Mouse (Mus musculus) hindbrain, embryonic 14.5 days (tissue): ENCODE results near the gene Trappc12. TPM values are rescaled to one million over a fixed set of nuclear protein-coding genes. Genes with fewer than 3 reads are reported as not detected.

Experiments
- ATAC-seq: fragments of 200-750 bp; cut with Nextera tagmentation; 2 replicates; pipeline ENCODE4 v1.8.0; 2017; ENCODE audit warnings: moderate number of reproducible peaks, mild to moderate bottlenecking, moderate TSS enrichment, moderate library complexity; ENCODE audit not compliant: low FRiP score
- DNase-seq: peaks from one replicate; pipeline ENCODE4 v3.0.0-alpha.2; 2015; ENCODE audit warnings: low spot score
- H3K27ac ChIP-seq: fragments of 300-500 bp; sonication (generic); 2 replicates; pipeline ENCODE4 v1.5.1; 2014; ENCODE audit warnings: mild to moderate bottlenecking, moderate library complexity
- H3K27me3 ChIP-seq: fragments of 300-500 bp; sonication (generic); 2 replicates; pipeline ENCODE4 v1.6.1; 2014; ENCODE audit warnings: mild to moderate bottlenecking, low read length, mixed read lengths; ENCODE audit not compliant: control insufficient read depth, insufficient read depth
- H3K36me3 ChIP-seq: fragments of 300-500 bp; sonication (generic); replicated peaks from 2 replicates; pipeline ENCODE4 v1.6.1; 2014; ENCODE audit not compliant: control insufficient read depth, insufficient read depth
- H3K4me1 ChIP-seq: fragments of 300-500 bp; sonication (generic); replicated peaks from 2 replicates; pipeline ENCODE4 v1.6.1; 2014; ENCODE audit warnings: antibody characterized with exemption, low read length, mixed read lengths; ENCODE audit not compliant: control insufficient read depth, insufficient read depth
- H3K4me2 ChIP-seq: fragments of 300-500 bp; sonication (generic); replicated peaks from 2 replicates; pipeline ENCODE4 v1.6.1; 2014; ENCODE audit warnings: mild to moderate bottlenecking, moderate library complexity
- H3K4me3 ChIP-seq: fragments of 300-500 bp; sonication (generic); replicated peaks from 2 replicates; pipeline ENCODE4 v1.5.1; 2014; ENCODE audit warnings: mild to moderate bottlenecking, low read length
- H3K9ac ChIP-seq: fragments of 300-500 bp; sonication (generic); 2 replicates; pipeline ENCODE4 v1.6.1; 2014
- H3K9me3 ChIP-seq: fragments of 300-500 bp; sonication (generic); 2 replicates; pipeline ENCODE4 v1.6.1; 2016; ENCODE audit warnings: low read length; ENCODE audit not compliant: control insufficient read depth
- WGBS: fragments of 180-500 bp; shearing (Covaris S2); extraction: QIAGEN DNeasy Blood & Tissue Kit; methylation state at CpG from one replicate; pipeline ENCODE4 v1.1.7; 2014; 5-methylcytosine and 5-hydroxymethylcytosine counted together
- polyA plus RNA-seq: library from polyadenylated mRNA; unstranded; fragments of >200 nt; fragmentation: Nextera tagmentation; extraction: Ambion mirVana; gene quantifications from 2 replicates; pipeline ENCODE4 v1.2.1, GENCODE M21; 2014

Trappc12 gene
- polyA plus RNA-seq, 1 experiment from 2014 or later = 41.3 TPM

DNA sequence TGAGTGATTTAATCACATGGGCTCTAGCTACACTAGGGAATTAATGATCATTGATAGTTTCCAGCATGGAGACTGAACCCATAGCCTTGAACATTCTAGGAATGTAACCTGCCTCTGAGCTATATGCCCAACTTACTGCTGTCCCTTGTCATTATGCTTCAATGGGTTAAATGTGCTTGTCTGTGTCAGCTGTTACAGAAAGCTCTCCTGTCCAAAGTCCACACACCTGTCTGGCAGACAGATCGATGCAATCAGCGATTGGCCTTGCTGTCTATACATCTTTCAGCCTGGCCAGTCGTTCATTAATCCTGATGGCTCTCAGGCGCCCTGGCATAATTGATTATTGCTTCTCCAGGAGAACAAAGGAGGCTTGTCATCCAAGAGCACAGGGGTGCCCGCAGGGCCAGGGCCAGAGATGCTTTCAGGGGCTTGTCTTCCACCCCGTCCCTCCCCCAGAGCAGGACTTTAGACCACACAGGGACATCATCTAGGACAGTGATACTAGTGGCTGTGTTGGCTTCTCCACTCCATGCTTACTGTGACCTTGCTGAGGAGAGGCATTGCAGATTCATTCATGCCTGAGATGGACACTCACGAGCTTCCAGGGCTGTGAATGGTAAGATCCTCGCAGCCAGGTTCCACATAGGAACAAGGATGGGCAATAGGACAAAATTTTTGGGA lies 63.9 kb downstream of the Trappc12 start:
- WGBS = 44% methylated on average over 8 of the region's 8 CpGs
- Histone ChIP-seq H3K27me3 (no peaks in the 10 kb centered on the region), H3K4me2 (no peak overlapping the region), H3K4me3 (no peak overlapping the region), H3K27ac (peak overlapping the region; percentile 64; the same call in 1 of the 2 replicates), H3K9ac (no peak overlapping the region), H3K9me3 (no peaks in the 10 kb centered on the region), H3K36me3 (peaks cover 22% of the 10 kb centered on the region), H3K4me1 (0 out of 2 replicates have a peak, but pooled peaks cover 3% of the 10 kb centered on the region)
- ATAC-seq (peak; percentile 27; the same call in 1 of the 2 replicates), DNase-seq (no peak)

- no peaks in the 10 kb centered on the region for H3K27me3 ChIP-seq
- H3K4me1 ChIP-seq = 0 out of 2 replicates have a peak, but pooled peaks cover 3% of the 10 kb centered on the region
- ATAC-seq (no peak), DNase-seq (no peak)
- H3K4me2 ChIP-seq = no peak overlapping the region
- no peak overlapping the region for H3K4me3 ChIP-seq
- no peak overlapping the region for H3K9ac ChIP-seq
- no peaks in the 10 kb centered on the region for H3K9me3 ChIP-seq
- WGBS = 74% methylated on average over 3 of the region's 3 CpGs
- peaks cover 18% of the 10 kb centered on the region for H3K36me3 ChIP-seq
- H3K27ac ChIP-seq = 0 out of 2 replicates have a peak overlapping the region, but pooled peaks have one; percentile 43
These were observed 64.5 kb downstream of the Trappc12 start for GRCm38 (mm10) chr12:28685771-28686170.

GRCm38 (mm10) chr12:28684674-28685073 lies 65.6 kb downstream of the Trappc12 start:
- Histone ChIP-seq H3K9me3 (no peaks in the 10 kb centered on the region), H3K4me3 (no peak overlapping the region), H3K4me1 (0 out of 2 replicates have a peak, but pooled peaks cover 3% of the 10 kb centered on the region), H3K36me3 (peaks cover 8% of the 10 kb centered on the region; the same call in 1 of the 2 replicates), H3K27me3 (no peaks in the 10 kb centered on the region), H3K4me2 (no peak overlapping the region), H3K27ac (no peak overlapping the region), H3K9ac (no peak overlapping the region)
- WGBS = 100% methylated on average over 1 of the region's 1 CpGs
- no peak for ATAC-seq
- DNase-seq = no peak

GRCm38 (mm10) chr12:28675925-28676209 lies 74.4 kb downstream of the Trappc12 start:
- no peak for DNase-seq
- Histone ChIP-seq H3K9ac (peak overlapping the region; percentile 67), H3K4me2 (peak overlapping the region; percentile 57), H3K4me1 (peaks cover 8% of the 10 kb centered on the region), H3K4me3 (peak overlapping the region; percentile 42), H3K36me3 (no peaks in the 10 kb centered on the region), H3K27ac (peak overlapping the region; percentile 95), H3K9me3 (no peaks in the 10 kb centered on the region), H3K27me3 (no peaks in the 10 kb centered on the region)
- no peak for ATAC-seq
- 68% methylated on average over 5 of the region's 5 CpGs for WGBS

DNA sequence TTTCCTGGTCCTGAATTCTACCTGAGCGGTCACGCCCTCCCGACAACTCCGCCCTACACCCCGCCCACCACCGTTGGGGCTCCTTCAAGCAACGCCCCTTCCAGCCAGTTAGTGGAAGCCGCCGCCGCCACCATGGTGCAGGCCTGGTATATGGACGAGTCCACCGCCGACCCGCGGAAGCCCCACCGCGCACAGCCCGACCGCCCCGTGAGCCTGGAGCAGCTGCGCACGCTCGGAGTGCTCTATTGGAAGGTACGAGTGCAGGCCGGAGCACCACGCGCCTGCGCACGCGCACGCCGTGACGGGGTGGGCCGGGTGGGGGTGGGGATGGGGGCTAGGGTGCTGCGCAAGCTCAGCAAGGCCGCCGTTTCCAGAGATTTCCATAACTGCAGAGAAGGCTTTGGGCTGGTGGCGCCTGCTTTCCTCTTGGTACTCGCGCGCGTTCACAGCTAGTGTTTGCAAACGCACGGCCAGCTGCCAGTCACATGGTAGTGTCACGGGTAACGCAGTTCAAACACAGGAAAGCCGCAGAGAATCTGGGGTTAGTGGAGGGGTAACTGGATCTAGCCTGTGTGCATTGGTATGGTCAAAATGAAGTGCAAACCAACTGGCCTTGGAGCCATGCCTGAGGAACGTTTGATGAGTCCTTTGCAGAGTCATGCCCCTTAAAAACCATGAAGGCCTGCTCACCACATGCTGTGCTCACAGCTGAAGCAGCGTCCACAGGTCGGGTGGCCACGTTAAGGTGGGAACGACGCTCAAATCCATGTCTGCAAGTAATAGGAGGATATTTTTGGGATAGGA lies 74.9 kb downstream of the Trappc12 start, which contains the start of gene Adi1:
Adi1 (plus strand) TSS at position 111 of the 804 bp plus-strand sequence.
- ATAC-seq (peak; percentile 97), DNase-seq (peak; percentile 88)
- Histone ChIP-seq H3K4me3 (peak within 1 kb of the TSS; percentile 42), H3K36me3 (no peaks in the 10 kb centered on the region), H3K4me1 (peaks cover 8% of the 10 kb centered on the region), H3K9ac (peak within 1 kb of the TSS; percentile 67), H3K27me3 (no peaks in the 10 kb centered on the region), H3K4me2 (peak within 1 kb of the TSS; percentile 57), H3K9me3 (no peaks in the 10 kb centered on the region), H3K27ac (peak within 1 kb of the TSS; percentile 95)
- WGBS = 3% methylated on average over 53 of the region's 53 CpGs

- 89% methylated on average over 10 of the region's 10 CpGs for WGBS
- DNase-seq (no peak), ATAC-seq (no peak)
- Histone ChIP-seq H3K27me3 (no peaks in the 10 kb centered on the region), H3K4me3 (peak overlapping the region; percentile 42), H3K27ac (peak overlapping the region; percentile 95), H3K4me2 (peak overlapping the region; percentile 57), H3K9me3 (no peaks in the 10 kb centered on the region), H3K9ac (peak overlapping the region; percentile 67; the same call in 1 of the 2 replicates), H3K36me3 (no peaks in the 10 kb centered on the region), H3K4me1 (peaks cover 8% of the 10 kb centered on the region)
These were observed 76.1 kb downstream of the Trappc12 start for GRCm38 (mm10) chr12:28674038-28674720.

DNA sequence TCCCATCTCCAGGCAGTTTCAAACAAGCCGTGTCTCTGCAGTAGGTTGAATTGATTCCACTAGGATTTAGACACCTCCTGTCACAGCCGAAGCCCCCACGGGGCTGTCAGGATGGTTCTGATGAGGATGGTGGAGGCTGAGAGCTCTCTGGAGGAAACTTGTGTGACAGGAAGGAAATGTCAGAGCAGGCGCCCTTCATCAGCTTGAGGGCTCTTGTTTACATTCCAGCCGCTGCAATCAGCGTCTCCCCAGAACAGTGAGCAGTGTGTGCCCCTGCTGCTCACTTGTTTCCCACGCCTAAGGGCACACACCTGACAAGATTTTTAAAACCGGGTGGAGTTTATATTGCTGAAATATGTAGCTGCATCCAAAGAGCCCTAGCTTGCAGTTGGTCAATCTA lies 83.0 kb downstream of the Trappc12 start:
- H3K36me3 ChIP-seq = no peaks in the 10 kb centered on the region
- no peaks in the 10 kb centered on the region for H3K9me3 ChIP-seq
- H3K4me1 ChIP-seq = no peaks in the 10 kb centered on the region
- DNase-seq (no peak), ATAC-seq (no peak)
- no peak overlapping the region for H3K4me2 ChIP-seq
- no peak overlapping the region for H3K4me3 ChIP-seq
- H3K27ac ChIP-seq = no peak overlapping the region
- no peak overlapping the region for H3K9ac ChIP-seq
- H3K27me3 ChIP-seq = no peaks in the 10 kb centered on the region
- 56% methylated on average over 8 of the region's 8 CpGs for WGBS

DNA sequence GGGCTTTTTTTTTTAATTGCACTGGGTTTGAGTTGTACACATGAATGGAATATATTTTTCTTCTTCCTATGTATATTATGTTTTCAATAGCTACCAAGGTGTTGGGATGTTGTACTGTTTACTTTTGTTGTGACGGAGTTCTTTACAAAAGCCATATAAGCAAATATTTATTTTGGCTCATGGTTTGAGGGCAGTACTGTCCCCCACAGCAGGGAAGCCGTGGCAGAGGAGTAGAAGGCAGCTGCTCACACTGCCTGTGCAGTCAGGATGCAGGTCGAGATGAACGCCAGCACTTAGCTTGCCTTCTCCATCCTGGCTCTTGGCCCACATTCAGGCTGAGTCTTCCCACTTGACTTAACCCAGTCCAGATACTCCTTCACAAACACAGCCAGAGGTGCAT lies 83.5 kb downstream of the Trappc12 start:
- Histone ChIP-seq H3K9me3 (no peaks in the 10 kb centered on the region), H3K4me1 (no peaks in the 10 kb centered on the region), H3K4me3 (no peak overlapping the region), H3K27ac (no peak overlapping the region), H3K4me2 (no peak overlapping the region), H3K27me3 (no peaks in the 10 kb centered on the region), H3K36me3 (no peaks in the 10 kb centered on the region), H3K9ac (no peak overlapping the region)
- WGBS = 76% methylated on average over 4 of the region's 4 CpGs
- DNase-seq = no peak
- no peak for ATAC-seq

DNA sequence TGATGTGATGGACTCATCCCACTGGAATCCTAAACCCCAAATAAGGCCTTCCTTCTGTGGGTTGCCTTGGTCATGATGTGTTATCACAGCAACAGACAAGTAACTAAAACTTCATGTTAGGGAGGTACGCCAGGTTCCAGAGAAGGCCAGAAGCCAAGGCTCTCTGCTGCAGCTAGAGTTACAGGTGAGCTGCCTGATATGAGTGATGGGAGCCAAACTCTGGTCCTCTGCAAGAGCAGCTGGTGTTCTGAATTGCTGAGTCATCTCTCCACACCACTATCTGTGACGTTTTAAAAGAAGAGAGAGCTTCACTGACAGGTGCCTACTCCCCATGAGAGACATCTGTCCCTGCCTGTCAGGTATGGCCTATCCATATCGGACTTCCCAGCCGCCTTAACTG lies 87.6 kb downstream of the Trappc12 start:
- 86% methylated on average over 4 of the region's 4 CpGs for WGBS
- DNase-seq (no peak), ATAC-seq (no peak)
- no peak overlapping the region for H3K4me3 ChIP-seq
- H3K27ac ChIP-seq = no peak overlapping the region
- no peaks in the 10 kb centered on the region for H3K27me3 ChIP-seq
- H3K9me3 ChIP-seq = no peaks in the 10 kb centered on the region
- no peak overlapping the region for H3K4me2 ChIP-seq
- no peaks in the 10 kb centered on the region for H3K4me1 ChIP-seq
- H3K9ac ChIP-seq = no peak overlapping the region
- peaks cover 36% of the 10 kb centered on the region for H3K36me3 ChIP-seq
